Mouse (Mus musculus) lung, embryonic 15.5 days (tissue): ENCODE data around the gene Bicdl1. TPM values are rescaled to one million over a fixed set of nuclear protein-coding genes. Genes with fewer than 3 reads are reported as not detected.

Source experiments
- ATAC-seq: fragments of 200-750 bp; cut with Nextera tagmentation; 2 replicates; pipeline ENCODE4 v1.8.0; 2017; ENCODE audit warnings: moderate number of reproducible peaks, borderline replicate concordance; ENCODE audit not compliant: low FRiP score, low TSS enrichment; ENCODE audit errors: extremely low read depth
- H3K27ac ChIP-seq: fragments of 300-500 bp; sonication (generic); 2 replicates; pipeline ENCODE4 v1.5.1; 2015; ENCODE audit warnings: moderate library complexity, mild to moderate bottlenecking, inconsistent platforms
- H3K27me3 ChIP-seq: fragments of 300-500 bp; sonication (generic); 2 replicates; pipeline ENCODE4 v1.6.1; 2015; ENCODE audit warnings: inconsistent platforms
- H3K36me3 ChIP-seq: fragments of 300-500 bp; sonication (generic); 2 replicates; pipeline ENCODE4 v1.6.1; 2015; ENCODE audit warnings: inconsistent platforms
- H3K4me1 ChIP-seq: fragments of 300-500 bp; sonication (generic); 2 replicates; pipeline ENCODE4 v1.6.1; 2015; ENCODE audit warnings: inconsistent platforms
- H3K4me2 ChIP-seq: fragments of 300-500 bp; sonication (generic); 2 replicates; pipeline ENCODE4 v1.6.1; 2015; ENCODE audit warnings: inconsistent platforms, mild to moderate bottlenecking, moderate library complexity
- H3K4me3 ChIP-seq: fragments of 300-500 bp; sonication (generic); 2 replicates; pipeline ENCODE4 v1.5.1; 2015; ENCODE audit warnings: mild to moderate bottlenecking, inconsistent platforms
- H3K9ac ChIP-seq: fragments of 300-500 bp; sonication (generic); 2 replicates; pipeline ENCODE4 v1.6.1; 2015; ENCODE audit warnings: inconsistent platforms
- H3K9me3 ChIP-seq: fragments of 300-500 bp; sonication (generic); 2 replicates; pipeline ENCODE4 v1.6.1; 2016; ENCODE audit warnings: inconsistent platforms
- WGBS: fragments of 180-500 bp; shearing (Covaris S2); methylation state at CpG from one replicate; pipeline ENCODE4 v1.1.7; 2015; 5-methylcytosine and 5-hydroxymethylcytosine counted together
- polyA plus RNA-seq: library from polyadenylated mRNA; unstranded; fragments of >200 nt; fragmentation: Nextera tagmentation; extraction: Ambion mirVana; gene quantifications from 2 replicates; pipeline ENCODE4 v1.2.1, GENCODE M21; 2015

Bicdl1 gene
- polyA plus RNA-seq, 1 experiment from 2014 or later: 11.6 TPM

DNA sequence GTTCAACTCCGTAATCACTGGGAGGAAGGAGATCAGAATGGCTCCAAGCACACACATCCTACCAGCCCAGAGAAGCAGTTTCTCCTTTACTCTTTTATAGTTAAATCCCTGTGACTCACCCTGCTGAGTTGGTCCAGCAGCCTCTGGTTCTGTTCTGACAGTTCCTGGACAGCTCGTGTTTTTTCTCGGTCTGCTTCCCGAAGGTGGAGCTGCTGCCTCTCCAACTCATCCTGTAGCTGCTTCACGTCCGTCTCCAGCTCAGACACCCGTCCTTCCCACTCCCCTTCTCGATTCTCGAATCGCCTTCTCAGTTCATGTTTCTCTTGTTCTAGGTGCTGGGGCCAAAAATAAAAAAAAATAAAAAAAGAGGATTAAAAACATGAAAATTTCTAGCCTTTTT lies 7.0 kb downstream of the Bicdl1 start:
- WGBS: 77% methylated on average over 10 of the region's 10 CpGs
- Histone ChIP-seq H3K27me3 (peaks cover 1% of the 10 kb centered on the region), H3K36me3 (no peaks in the 10 kb centered on the region), H3K27ac (no peak overlapping the region), H3K4me3 (no peak overlapping the region), H3K4me2 (no peak overlapping the region), H3K9ac (no peak overlapping the region), H3K9me3 (no peaks in the 10 kb centered on the region), H3K4me1 (no peaks in the 10 kb centered on the region)
- ATAC-seq: no peak

DNA sequence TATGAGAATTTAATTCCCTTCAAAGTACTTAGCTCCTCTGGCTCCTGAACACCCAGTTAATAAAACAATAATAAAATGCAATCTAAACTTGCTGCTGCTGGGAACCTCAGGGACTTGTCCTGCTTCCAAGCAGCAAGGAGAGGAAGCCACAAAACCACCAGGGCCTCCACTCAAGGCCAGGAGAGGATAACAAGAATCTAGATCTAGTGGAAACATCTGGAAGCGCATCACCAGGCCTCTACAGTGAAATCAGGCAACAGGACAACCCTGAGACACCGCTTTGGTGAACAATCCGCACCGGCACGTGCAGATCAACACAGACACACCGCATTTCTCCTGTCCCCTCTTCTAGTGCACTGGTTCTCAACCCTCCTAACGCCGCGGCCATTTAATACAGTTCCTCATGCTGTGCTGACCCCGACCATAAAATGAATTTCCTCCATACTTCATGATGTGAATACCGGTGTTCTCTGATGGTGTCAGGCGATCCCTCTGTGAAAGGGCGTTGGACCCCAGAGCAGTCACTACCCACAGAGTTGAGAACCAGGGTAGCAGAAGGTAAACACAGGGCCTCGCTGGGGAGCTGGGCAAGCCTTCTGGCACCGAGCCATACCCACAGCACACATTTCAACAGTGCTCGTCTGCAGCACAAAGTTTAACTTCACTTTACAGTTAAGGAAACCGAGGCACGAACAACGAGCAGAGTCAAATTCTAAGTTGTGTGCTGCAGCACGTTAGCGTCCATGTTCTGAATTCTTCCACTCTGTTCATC lies 9.0 kb downstream of the Bicdl1 start:
- WGBS: 75% methylated on average over 21 of the region's 21 CpGs
- H3K4me2 ChIP-seq: no peak overlapping the region
- no peak overlapping the region for H3K4me3 ChIP-seq
- ATAC-seq: no peak
- no peak overlapping the region for H3K9ac ChIP-seq
- no peak overlapping the region for H3K27ac ChIP-seq
- H3K9me3 ChIP-seq: no peaks in the 10 kb centered on the region
- no peaks in the 10 kb centered on the region for H3K4me1 ChIP-seq
- no peaks in the 10 kb centered on the region for H3K27me3 ChIP-seq
- no peaks in the 10 kb centered on the region for H3K36me3 ChIP-seq

DNA sequence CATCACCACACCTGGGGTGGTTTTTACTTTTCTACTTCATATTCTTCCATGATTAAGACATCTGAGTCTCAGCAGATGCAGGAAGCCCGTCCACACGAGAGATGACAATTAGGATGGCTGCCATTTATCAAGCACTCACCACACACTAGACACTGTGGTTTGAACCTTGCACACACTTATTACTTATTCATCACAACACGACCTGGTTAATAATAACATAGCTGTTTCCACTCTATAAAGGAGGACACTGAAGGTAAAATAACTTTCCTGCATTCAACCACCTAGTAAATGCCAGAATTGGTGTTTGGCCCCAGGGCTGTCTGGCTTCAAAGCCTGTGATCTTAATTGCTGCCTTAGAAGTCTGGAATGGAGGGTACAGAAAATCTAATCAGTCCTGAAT lies 10.7 kb downstream of the Bicdl1 start:
- H3K4me3 ChIP-seq: no peak overlapping the region
- 46% methylated on average over 3 of the region's 3 CpGs for WGBS
- H3K4me2 ChIP-seq: no peak overlapping the region
- H3K27me3 ChIP-seq: no peaks in the 10 kb centered on the region
- no peaks in the 10 kb centered on the region for H3K36me3 ChIP-seq
- no peaks in the 10 kb centered on the region for H3K4me1 ChIP-seq
- no peak overlapping the region for H3K9ac ChIP-seq
- no peaks in the 10 kb centered on the region for H3K9me3 ChIP-seq
- no peak for ATAC-seq
- H3K27ac ChIP-seq: no peak overlapping the region

DNA sequence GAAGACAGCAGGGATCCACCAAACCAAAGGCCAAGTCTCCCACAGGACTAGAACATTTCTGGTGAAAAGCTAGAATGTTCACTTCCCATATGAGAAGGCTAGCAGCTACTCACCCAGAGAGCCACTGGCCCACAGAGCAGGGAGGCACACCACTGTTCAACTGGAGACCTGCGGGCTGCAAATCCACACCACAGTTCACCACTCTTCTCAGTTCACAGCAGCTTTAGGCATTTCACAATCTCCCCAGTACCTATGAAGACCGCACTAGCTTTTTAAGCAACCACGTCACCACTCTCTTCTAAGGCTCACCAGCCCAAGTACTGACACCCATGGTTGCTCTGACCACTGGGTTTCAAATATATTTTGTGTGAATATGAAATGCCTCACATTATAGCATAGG lies 13.7 kb downstream of the Bicdl1 start:
- ATAC-seq: no peak
- H3K27ac ChIP-seq: no peak overlapping the region
- no peak overlapping the region for H3K9ac ChIP-seq
- no peaks in the 10 kb centered on the region for H3K36me3 ChIP-seq
- H3K27me3 ChIP-seq: no peaks in the 10 kb centered on the region
- no peak overlapping the region for H3K4me3 ChIP-seq
- no peaks in the 10 kb centered on the region for H3K9me3 ChIP-seq
- H3K4me1 ChIP-seq: no peaks in the 10 kb centered on the region
- 79% methylated on average over 3 of the region's 3 CpGs for WGBS
- no peak overlapping the region for H3K4me2 ChIP-seq

DNA sequence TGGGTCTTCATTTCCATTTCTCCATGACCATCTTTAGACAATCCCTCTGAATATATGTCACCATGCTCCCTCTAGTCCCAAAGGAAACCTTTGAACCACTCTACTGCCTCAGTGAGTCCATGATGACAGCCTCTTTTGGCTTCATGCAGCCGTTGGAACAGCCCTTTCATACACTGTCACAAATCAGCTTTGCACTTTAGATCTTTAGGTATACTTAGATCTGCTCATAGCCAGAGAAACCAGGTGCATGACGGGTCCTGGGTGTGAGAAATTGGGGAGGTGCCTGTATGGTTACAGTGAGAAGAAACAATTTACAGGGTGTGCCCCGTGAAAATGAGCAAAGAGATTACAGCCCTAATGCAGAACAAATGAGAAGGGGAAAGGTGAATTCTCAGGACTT lies 14.3 kb downstream of the Bicdl1 start:
- Histone ChIP-seq H3K4me1 (no peaks in the 10 kb centered on the region), H3K36me3 (no peaks in the 10 kb centered on the region), H3K27ac (no peak overlapping the region), H3K9ac (no peak overlapping the region), H3K4me3 (no peak overlapping the region), H3K4me2 (no peak overlapping the region), H3K9me3 (no peaks in the 10 kb centered on the region), H3K27me3 (no peaks in the 10 kb centered on the region)
- no peak for ATAC-seq
- WGBS: 71% methylated on average over 3 of the region's 3 CpGs

DNA sequence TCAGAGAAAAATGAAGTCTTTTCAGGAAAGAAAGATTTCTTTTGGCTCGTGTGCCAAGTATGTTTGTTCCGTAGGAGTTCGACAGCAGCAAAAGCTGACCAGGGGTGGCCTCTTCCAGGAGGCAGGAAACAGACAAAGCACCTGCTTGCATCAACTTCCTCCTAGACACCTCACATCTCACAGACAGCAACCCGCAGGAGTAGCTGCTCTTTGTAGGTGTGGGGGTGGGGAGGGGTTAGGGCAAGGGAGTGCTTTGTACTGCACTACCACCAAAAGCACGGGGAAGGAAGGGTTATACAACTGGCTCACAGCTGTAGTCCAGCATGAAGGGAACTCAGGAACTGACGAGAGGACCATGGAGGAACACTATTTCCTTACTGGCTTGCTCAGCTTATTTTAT lies 15.0 kb downstream of the Bicdl1 start:
- Histone ChIP-seq H3K36me3 (no peaks in the 10 kb centered on the region), H3K27ac (no peak overlapping the region), H3K4me2 (no peak overlapping the region), H3K4me1 (no peaks in the 10 kb centered on the region), H3K9me3 (no peaks in the 10 kb centered on the region), H3K4me3 (no peak overlapping the region), H3K9ac (no peak overlapping the region), H3K27me3 (no peaks in the 10 kb centered on the region)
- 53% methylated on average over 6 of the region's 6 CpGs for WGBS
- ATAC-seq: no peak

DNA sequence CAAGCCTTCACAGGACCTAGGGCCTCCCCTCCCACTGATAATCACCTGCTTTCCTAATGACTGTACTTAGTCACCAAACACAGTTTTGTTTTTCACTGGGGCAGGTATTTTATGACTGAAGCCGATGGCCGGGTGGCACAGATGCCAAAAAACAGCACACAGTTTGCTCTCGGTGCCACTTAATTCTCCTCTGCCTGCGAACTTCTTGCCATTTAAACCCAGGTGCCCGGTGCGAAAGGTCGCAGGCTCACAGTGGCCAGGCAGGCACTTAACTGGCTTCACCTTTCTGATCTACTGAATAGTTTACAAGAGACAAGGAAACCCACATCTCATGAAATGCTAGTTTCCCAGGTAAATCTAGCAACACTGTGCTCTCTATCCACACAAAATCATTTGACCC lies 16.7 kb downstream of the Bicdl1 start:
- Histone ChIP-seq H3K9me3 (no peaks in the 10 kb centered on the region), H3K4me3 (no peak overlapping the region), H3K4me1 (no peaks in the 10 kb centered on the region), H3K9ac (no peak overlapping the region), H3K36me3 (no peaks in the 10 kb centered on the region), H3K4me2 (no peak overlapping the region), H3K27me3 (no peaks in the 10 kb centered on the region), H3K27ac (no peak overlapping the region)
- WGBS: 82% methylated on average over 7 of the region's 7 CpGs
- no peak for ATAC-seq

DNA sequence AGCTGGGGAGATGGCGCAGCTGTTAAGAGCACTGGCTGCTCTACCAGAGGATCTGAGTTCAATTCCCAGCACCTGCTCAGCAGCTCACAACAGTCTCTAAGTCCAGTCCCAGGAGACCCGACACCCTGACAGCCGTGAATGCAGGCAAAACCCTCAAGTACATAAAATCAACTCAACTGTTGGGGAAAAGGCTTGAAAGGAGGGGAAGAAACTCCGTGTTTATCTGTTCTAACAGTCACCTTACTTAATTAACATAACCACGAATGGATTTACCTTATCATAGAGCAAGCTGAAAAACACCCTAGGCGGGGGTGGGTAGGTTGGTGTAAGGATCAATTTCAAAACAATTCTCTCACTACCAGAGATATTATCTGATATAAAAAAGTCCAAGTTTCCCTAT lies 18.9 kb downstream of the Bicdl1 start:
- H3K36me3 ChIP-seq: no peaks in the 10 kb centered on the region
- 63% methylated on average over 6 of the region's 6 CpGs for WGBS
- H3K4me2 ChIP-seq: no peak overlapping the region
- no peak overlapping the region for H3K9ac ChIP-seq
- no peaks in the 10 kb centered on the region for H3K4me1 ChIP-seq
- no peaks in the 10 kb centered on the region for H3K27me3 ChIP-seq
- no peaks in the 10 kb centered on the region for H3K9me3 ChIP-seq
- H3K27ac ChIP-seq: no peak overlapping the region
- H3K4me3 ChIP-seq: no peak overlapping the region
- no peak for ATAC-seq

DNA sequence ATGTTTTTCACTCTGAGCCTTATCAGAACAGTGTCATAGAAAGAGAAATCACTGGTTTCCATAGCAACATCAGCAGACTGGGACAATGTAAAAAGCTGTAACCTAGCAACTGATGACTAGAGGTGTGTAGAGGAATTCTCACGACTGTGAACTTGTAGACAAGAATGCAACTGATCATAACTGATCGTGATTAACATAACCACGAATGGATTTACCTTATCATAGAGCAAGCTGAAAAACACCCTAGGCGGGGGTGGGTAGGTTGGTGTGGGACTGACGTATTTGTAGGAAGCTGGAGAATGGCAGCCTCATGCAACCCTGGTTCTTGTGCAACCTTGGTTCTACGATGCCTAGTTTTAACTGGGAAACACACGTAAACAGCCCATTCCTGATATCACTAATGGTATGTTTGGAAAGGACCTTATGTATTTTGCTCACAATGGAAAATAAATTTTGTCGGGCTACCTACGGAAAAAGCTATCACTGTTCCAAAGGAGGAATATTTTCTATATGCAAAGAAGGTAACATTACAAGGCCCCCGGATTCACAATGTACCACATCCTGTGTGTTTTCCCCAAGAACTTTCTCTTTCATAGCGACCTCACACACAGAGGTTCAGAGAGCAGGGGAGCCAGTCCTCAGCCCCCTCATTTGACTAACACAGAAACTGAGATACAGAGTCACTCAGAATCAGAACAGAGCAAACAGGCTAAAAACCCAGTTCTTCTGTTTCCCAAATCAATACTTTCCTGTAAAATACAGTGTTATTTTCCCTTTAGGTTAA lies 19.6 kb downstream of the Bicdl1 start:
- Histone ChIP-seq H3K4me2 (no peak overlapping the region), H3K36me3 (no peaks in the 10 kb centered on the region), H3K4me1 (no peaks in the 10 kb centered on the region), H3K9me3 (no peaks in the 10 kb centered on the region), H3K9ac (no peak overlapping the region), H3K27ac (no peak overlapping the region), H3K4me3 (no peak overlapping the region), H3K27me3 (no peaks in the 10 kb centered on the region)
- no peak for ATAC-seq
- WGBS: 58% methylated on average over 11 of the region's 11 CpGs

DNA sequence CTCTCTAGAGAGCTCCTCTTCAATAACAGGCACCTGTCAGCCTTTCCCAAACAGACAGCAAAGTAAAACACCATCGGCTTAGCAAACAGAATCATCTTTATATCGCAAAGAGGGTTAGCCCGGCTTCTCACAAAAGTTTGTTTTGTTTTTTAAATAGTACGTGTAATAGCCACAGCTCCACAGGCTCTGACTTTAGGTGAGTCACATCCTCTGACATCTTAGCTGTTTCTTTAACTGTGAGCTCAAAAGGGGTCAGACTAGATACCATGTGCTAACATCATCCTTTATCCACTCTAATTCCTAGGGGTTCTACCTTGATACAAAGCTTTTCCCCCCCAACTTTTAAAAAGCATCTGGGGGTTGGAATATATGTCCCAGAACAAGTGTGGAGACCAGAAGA lies 21.2 kb downstream of the Bicdl1 start:
- no peak overlapping the region for H3K9ac ChIP-seq
- no peaks in the 10 kb centered on the region for H3K36me3 ChIP-seq
- no peak overlapping the region for H3K4me2 ChIP-seq
- H3K27ac ChIP-seq: no peak overlapping the region
- H3K4me3 ChIP-seq: no peak overlapping the region
- no peaks in the 10 kb centered on the region for H3K27me3 ChIP-seq
- no peaks in the 10 kb centered on the region for H3K4me1 ChIP-seq
- H3K9me3 ChIP-seq: no peaks in the 10 kb centered on the region
- ATAC-seq: no peak
- WGBS: 73% methylated on average over 4 of the region's 4 CpGs

DNA sequence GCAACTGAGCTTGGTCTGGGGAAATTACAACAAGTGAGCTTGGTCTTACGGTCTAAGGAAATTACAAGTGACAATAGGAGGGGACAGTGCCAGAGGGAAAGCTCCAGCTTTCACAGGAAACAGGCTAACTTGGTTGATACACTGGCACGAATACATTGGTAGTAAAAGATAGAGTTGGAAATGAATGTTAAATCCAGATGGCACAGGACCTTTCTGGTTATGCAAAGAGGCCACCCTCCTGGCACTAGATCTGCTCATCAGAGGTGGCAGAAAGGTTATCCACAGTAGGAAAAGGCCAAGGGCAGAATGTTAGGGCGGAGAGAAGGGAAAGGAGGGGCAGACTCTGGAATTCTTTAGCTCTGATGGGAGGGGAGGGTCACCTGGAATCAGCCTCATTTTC lies 22.5 kb downstream of the Bicdl1 start:
- H3K9me3 ChIP-seq: no peaks in the 10 kb centered on the region
- no peak overlapping the region for H3K27ac ChIP-seq
- no peak overlapping the region for H3K9ac ChIP-seq
- no peak for ATAC-seq
- H3K4me3 ChIP-seq: no peak overlapping the region
- H3K4me2 ChIP-seq: no peak overlapping the region
- H3K36me3 ChIP-seq: no peaks in the 10 kb centered on the region
- H3K27me3 ChIP-seq: no peaks in the 10 kb centered on the region
- WGBS: 44% methylated on average over 3 of the region's 3 CpGs
- H3K4me1 ChIP-seq: no peaks in the 10 kb centered on the region

DNA sequence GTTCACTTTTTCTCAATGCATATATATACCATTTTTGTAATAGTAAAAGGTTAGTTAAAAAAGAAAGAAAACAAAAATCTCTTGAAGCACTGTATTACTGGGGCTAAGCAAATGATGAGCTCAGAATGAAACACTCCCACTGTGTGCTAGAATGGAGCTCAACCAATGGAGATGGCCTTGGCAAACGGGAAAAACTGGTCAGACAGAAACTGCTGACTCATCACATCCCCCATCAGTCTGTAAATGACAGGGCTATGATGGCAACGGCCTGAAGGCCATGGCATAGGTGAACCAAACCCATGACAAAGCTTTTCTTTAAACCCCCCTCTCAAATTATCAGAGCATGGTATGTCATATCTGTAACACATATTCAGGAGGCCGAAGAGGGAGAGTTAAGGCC lies 29.4 kb downstream of the Bicdl1 start:
- H3K27me3 ChIP-seq: no peaks in the 10 kb centered on the region
- ATAC-seq: no peak
- H3K4me2 ChIP-seq: no peak overlapping the region
- no peak overlapping the region for H3K9ac ChIP-seq
- WGBS: 55% methylated on average over 3 of the region's 3 CpGs
- H3K36me3 ChIP-seq: no peaks in the 10 kb centered on the region
- H3K4me3 ChIP-seq: no peak overlapping the region
- H3K9me3 ChIP-seq: no peaks in the 10 kb centered on the region
- H3K27ac ChIP-seq: no peak overlapping the region
- no peaks in the 10 kb centered on the region for H3K4me1 ChIP-seq
